In the genomic region with DNA sequence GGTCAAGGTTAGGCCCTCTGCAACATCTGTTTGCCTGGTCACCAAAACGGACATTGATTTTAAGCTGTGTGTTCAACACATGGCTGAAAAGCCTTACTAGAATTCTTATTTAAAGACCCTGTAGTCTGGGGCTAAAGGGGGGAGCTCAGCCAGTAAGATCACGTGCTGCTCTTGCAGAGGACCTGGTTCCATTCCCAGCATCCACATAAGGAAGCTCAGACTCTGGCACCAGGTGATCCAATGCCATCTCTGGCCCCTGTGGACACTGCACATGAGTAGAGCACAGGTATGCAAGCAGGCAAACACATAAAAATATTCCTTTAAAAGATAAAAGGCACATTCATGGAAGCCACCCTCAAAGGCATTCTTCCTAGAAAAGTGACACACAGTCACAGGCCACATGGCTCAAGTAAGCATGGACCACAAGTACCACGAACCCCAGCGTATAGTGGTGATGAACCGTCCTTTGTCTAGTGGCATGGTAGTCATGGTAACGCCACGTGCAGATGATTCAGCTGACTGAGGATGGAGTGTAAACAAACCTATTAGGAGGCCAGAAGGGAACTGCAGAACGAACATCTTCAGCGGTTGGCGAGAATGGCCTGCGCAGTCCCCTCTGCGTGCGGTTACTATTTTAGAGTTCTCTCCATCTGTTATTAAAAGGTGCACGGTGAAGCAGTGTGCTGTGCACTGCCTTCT, we compare ENCODE assay signal across 14 mouse cellular contexts.
A peak's percentile ranks its signal among the peaks of the same experiment; 100 is the strongest.
DNase-seq lines count a peak whose midpoint lies in the region; ATAC-seq lines count a peak whose summit lies in the region.
"Had no signal": no experiment of that assay in that cellular context is flagged by ENCODE, and none has a peak within 500 bp of the region (broad histone marks: within the 10 kb centered on the region; RNA-seq: fewer than 3 reads in every experiment).

No protein-coding gene starts in this region.

- H3K27me3 ChIP-seq in forebrain, embryonic 14.5 days (replicated peaks; ENCODE audit: control insufficient read depth, insufficient read depth, low read length) = no peaks in the 10 kb centered on the region
- H3K27me3 ChIP-seq in hindbrain, embryonic 15.5 days = no peaks in the 10 kb centered on the region
- no peaks in the 10 kb centered on the region for H3K27me3 ChIP-seq in midbrain, embryonic 16.5 days (ENCODE audit: control insufficient read depth, insufficient read depth, low read depth, low read length)
- H3K27me3 ChIP-seq: heart, embryonic 15.5 days; liver, embryonic 13.5 days had no signal

- peak; percentile 35 for DNase-seq in embryo, embryonic 10.5 days (ENCODE audit: low spot score)
- no peak for DNase-seq in embryo, embryonic 11 days
- DNase-seq in forebrain, embryonic 14.5 days (ENCODE audit: low spot score) = peak; percentile 62
- no peak for DNase-seq in heart, postnatal 14 days
- DNase-seq in gastrocnemius, postnatal 4 days (ENCODE audit: low spot score in 2 of 2) = no peak
- no peak for DNase-seq in heart, postnatal 36 days
- DNase-seq: cerebellum, adult 11-12 months; liver, embryonic 13.5 days; right cerebral cortex, adult 18-20 months had no signal

- intact Hi-C loops in heart, postnatal 14 days (cut with DNase I) = no loop called here
- intact Hi-C loops in heart, postnatal 36 days (cut with DNase I) = no loop called here

- H3K27ac ChIP-seq in forebrain, embryonic 14.5 days (ENCODE audit: low read depth, low read length) = peak overlapping the region; percentile 49; the same call in 1 of the 2 replicates
- peak overlapping the region; percentile 65 for H3K27ac ChIP-seq in hindbrain, embryonic 15.5 days (replicated peaks)
- peak overlapping the region; percentile 69 for H3K27ac ChIP-seq in midbrain, embryonic 16.5 days (ENCODE audit: low read length)
- H3K27ac ChIP-seq: heart, embryonic 15.5 days; layer of hippocampus, adult 2 months; liver, embryonic 13.5 days had no signal

- no peak overlapping the region for H3K4me2 ChIP-seq in forebrain, embryonic 14.5 days (ENCODE audit: low read length)
- H3K4me2 ChIP-seq in hindbrain, embryonic 15.5 days = no peak overlapping the region
- H3K4me2 ChIP-seq in midbrain, embryonic 16.5 days (ENCODE audit: low read length) = no peak overlapping the region
- H3K4me2 ChIP-seq: heart, embryonic 15.5 days; liver, embryonic 13.5 days had no signal

- H3K9me3 ChIP-seq in forebrain, embryonic 14.5 days (replicated peaks; ENCODE audit: control insufficient read depth, low read length) = no peaks in the 10 kb centered on the region
- H3K9me3 ChIP-seq in hindbrain, embryonic 15.5 days = no peaks in the 10 kb centered on the region
- H3K9me3 ChIP-seq in midbrain, embryonic 16.5 days (replicated peaks; ENCODE audit: control insufficient read depth, low read length, poor library complexity, severe bottlenecking) = no peaks in the 10 kb centered on the region
- H3K9me3 ChIP-seq: heart, embryonic 15.5 days; liver, embryonic 13.5 days had no signal

- 70% methylated on average over 14 of the region's 14 CpGs for WGBS in forebrain, embryonic 14.5 days
- 48% methylated on average over 14 of the region's 14 CpGs for WGBS in hindbrain, embryonic 15.5 days
- WGBS in midbrain, embryonic 16.5 days = 54% methylated on average over 14 of the region's 14 CpGs

- ATAC-seq in forebrain, embryonic 14.5 days = peak; percentile 61; the same call in 1 of the 2 replicates
- ATAC-seq in hindbrain, embryonic 15.5 days (ENCODE audit: low FRiP score, low read depth) = peak; percentile 68
- peak; percentile 66 for ATAC-seq in midbrain, embryonic 16.5 days
- ATAC-seq: lung, postnatal 0 days had no signal

- no peaks in the 10 kb centered on the region for H3K36me3 ChIP-seq in forebrain, embryonic 14.5 days (ENCODE audit: control insufficient read depth, insufficient read depth, low read length)
- no peaks in the 10 kb centered on the region for H3K36me3 ChIP-seq in hindbrain, embryonic 15.5 days
- no peaks in the 10 kb centered on the region for H3K36me3 ChIP-seq in midbrain, embryonic 16.5 days (ENCODE audit: control insufficient read depth, insufficient read depth, low read length)
- H3K36me3 ChIP-seq: heart, embryonic 15.5 days; liver, embryonic 13.5 days had no signal

- H3K9ac ChIP-seq in forebrain, embryonic 14.5 days (ENCODE audit: low read length) = no peak overlapping the region
- no peak overlapping the region for H3K9ac ChIP-seq in hindbrain, embryonic 15.5 days
- no peak overlapping the region for H3K9ac ChIP-seq in midbrain, embryonic 16.5 days (ENCODE audit: low read depth, low read length)
- H3K9ac ChIP-seq: heart, embryonic 15.5 days; liver, embryonic 13.5 days had no signal

- no peak overlapping the region for H3K4me3 ChIP-seq in forebrain, embryonic 14.5 days (ENCODE audit: low read depth, low read length)
- H3K4me3 ChIP-seq in hindbrain, embryonic 15.5 days = no peak overlapping the region
- H3K4me3 ChIP-seq in midbrain, embryonic 16.5 days (ENCODE audit: low read depth, low read length) = no peak overlapping the region
- H3K4me3 ChIP-seq: heart, embryonic 15.5 days; layer of hippocampus, adult 2 months; liver, embryonic 13.5 days had no signal

- H3K4me1 ChIP-seq in forebrain, embryonic 14.5 days (ENCODE audit: control insufficient read depth, insufficient read depth, low read length) = peaks cover 3% of the 10 kb centered on the region; the same call in 1 of the 2 replicates
- peaks cover 19% of the 10 kb centered on the region for H3K4me1 ChIP-seq in hindbrain, embryonic 15.5 days (replicated peaks)
- H3K4me1 ChIP-seq in midbrain, embryonic 16.5 days (ENCODE audit: control insufficient read depth, insufficient read depth, low read length) = peaks cover 5% of the 10 kb centered on the region; the same call in 1 of the 2 replicates
- H3K4me1 ChIP-seq: heart, embryonic 15.5 days; liver, embryonic 13.5 days had no signal

Comparison
In these comparisons a context has a peak if more than half of its experiments do, and no peak if none do; other contexts are left out.
1. DNase-seq: peak in embryo, embryonic 10.5 days (single experiment) and forebrain, embryonic 14.5 days (single experiment); none in embryo, embryonic 11 days (single experiment), heart, postnatal 14 days (0 of 2), gastrocnemius, postnatal 4 days (0 of 2) and heart, postnatal 36 days (0 of 2).
2. Peak in every context shown above with its lines, with median percentiles within 50 percentile points of each other: ATAC-seq and H3K27ac ChIP-seq.